Mouse (Mus musculus): ENCODE measurements around the gene Exoc7.
A peak's percentile ranks its signal among the peaks of the same experiment; 100 is the strongest.

The Exoc7 gene

DNA sequence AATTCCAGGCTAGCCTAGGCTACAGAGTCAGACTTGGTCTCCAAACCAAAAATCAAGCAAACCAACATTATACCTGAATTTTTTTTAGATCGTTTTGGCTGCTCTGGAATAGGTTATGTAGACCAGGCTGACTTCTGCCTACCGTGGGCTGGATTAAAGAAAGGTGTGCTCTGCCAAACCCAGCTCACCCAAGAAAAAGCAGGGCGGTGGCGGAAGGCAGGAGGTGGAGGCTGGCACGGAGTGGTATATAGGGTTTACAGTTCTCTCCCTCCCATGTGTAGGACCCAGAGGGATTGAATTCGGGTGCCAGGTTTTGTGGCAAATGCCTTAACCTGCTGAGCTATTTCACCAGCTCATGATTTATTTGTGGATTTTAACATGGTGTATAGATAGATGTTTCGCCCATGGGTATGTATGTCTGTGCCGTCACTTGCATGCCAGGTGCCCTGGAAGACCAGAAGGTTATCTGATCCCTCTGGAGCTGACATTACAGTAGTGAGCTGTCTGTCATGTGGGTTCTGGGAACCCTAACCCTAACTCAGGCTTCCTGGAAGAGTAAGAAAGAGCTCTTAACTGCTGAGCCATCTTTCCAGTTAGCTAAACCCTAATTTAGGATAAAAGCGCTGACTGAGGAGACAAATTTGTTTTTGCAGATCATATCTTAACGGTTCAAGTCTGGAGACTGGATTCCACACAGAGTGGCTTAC, at the start of gene Exoc7:
TSS of gene Exoc7 (minus strand) at position 215 of the 707 bp plus-strand sequence.
- DNase-seq (ENCODE audit: inconsistent age in 2 of 2, low spot score in 1 of 2), result no peak

DNA sequence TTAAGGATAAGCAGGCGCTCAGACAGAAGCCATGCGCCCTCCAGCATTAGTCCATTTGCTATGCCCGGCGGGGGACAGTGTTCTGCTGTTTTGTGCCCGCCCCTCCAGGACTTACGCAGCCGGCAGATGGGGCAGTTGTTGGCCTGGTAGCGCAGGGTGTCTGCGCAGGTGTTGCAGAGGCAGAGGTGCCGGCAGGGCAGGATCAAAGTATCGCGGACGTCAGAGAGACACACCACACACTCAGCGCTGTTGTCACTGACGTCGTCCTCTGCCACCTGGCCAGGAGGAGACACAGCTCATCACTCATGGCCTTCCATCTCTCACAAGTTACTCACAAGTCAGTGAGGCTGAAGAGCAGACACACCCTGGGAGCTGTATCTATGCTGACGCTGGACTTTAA, 47.5 kb upstream of the Exoc7 start:
- peak in 1 of 2 experiments; percentile 19 for DNase-seq (ENCODE audit: inconsistent age in 2 of 2, low spot score in 1 of 2)

DNA sequence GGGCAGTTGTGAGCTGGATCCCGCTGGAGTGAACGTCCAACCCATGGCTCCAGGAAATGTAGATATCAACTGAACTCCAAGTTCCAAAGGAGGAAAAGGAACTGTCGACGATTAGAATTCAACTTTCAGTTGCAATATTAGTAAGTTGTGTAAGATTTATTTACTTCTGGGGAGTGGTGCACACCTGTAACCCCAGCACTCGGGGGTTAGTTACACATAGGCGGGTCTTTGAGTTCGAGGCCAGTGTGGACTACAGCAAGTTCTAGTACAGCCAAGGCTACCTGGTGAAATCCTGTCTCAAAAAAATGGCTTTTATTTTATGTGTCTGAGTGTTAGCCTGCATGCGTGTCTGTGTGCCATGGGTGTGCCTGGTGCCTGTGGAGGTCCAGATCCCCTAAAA, 46.5 kb upstream of the Exoc7 start:
- DNase-seq (ENCODE audit: inconsistent age in 2 of 2, low spot score in 1 of 2), result no peak

DNA sequence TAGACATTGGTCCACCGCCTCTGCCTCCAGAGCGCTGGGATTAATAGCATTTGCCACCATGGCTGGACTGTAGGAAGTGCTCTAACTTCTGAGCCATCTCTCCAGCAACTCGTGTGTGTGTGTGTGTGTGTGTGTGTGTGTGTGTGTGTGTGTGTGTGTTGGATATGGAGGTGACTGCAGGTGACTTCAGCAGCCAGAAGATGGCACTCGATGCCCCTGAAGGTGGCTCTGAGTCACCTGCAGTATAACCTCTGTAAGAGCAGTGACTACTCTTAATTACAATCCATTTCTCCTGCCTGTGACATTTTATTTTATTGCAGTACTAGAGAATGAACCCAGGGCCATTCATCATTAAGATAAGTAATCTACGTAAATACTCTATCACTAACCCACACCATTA, 44.3 kb upstream of the Exoc7 start:
- no peak for DNase-seq (ENCODE audit: inconsistent age in 2 of 2, low spot score in 1 of 2)

DNA sequence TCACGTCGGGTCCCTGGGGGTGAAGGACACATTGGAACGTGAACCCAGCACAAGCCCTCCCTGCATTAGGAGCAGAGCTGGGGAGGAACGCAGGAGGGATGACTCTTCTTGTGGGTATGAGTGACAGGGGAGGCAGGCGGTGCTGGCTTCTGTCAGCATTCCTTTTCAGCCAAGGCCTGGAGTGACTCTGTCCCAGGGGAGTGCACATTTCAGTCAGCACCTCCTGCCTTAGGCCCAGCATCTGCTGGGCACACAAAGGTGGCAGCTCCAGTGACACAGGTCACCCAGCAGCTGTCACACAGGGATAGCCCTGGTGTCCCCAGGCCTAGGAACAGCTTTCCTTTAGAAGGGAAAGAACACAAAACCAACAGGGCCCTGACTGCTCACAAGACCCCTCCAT, 40.9 kb upstream of the Exoc7 start:
- DNase-seq (ENCODE audit: inconsistent age in 2 of 2, low spot score in 1 of 2), result peak in 1 of 2 experiments; percentile 55

DNA sequence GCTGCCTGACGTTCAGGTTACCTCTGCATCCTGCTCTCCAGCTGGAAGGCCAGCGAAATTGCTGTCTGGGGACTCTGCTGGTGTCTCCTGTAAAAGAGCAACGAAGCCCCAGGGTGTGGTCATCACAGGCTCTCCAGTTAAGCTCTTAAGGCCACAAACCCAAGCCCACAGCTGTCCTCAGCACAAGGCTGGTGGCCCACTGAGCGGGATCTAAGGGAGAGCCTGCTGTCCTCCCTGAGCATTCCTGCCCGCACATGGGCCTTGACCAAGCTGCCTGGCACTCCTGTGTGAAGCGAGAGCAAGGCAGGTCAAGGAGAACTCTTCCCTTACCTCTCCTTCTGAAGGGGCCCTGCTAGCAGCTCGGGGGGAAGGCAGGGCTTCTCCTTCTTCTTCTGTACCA, 40.0 kb upstream of the Exoc7 start:
- no peak for DNase-seq (ENCODE audit: inconsistent age in 2 of 2, low spot score in 1 of 2)

DNA sequence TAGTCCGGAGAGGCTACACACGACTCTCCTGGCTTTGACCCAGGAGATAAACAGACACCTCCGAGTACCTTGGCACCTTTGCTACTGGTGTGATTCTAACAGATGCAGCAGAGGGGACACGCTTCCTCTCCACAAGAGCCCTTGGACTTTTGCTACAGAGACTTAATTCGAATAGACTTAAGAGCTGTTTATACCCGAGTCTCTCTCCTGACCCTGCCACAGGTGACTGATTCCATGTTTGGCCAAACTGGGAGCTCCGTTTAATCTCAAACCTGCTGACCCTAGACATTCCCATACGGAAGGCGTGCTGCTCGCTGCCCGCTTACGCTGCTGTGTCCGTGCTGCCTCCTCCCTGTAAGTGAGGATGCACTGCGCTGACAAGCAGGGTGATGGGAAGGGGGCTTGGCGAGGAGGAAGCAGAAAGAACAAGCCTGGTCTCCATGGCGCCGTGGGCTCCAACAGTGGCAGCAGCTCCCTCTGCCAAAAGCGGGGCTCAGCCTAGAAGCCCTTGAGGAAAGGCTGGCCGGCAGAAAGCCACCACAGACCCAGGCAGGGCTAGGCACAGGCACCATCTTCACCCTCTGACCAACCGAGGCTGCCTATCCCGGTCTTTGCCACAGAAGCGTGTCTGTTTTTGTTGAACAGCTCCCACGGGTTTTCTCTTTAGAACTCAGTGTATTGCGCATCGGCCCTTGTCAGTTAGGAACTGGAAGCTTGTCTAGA, 35.2 kb upstream of the Exoc7 start:
- DNase-seq (ENCODE audit: inconsistent age in 2 of 2, low spot score in 1 of 2), result no peak

DNA sequence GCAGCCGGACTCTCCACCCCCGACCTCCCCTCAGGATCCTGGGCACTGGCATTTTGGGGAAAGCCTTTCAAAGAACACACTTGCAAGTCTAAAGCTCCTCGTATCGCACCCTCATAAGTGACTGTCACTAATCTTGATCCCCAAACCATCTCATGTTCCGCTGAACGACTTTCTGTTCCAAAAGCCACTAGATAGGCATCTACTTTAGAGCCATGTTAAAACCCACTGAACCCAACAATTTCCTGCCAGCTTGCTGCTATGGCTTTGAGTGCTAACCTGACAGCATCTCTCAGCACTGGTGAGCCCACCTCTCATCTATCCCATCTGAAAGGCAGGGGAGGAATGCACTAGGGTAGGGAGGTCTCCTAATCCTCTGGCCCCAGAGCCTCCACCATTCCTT, 30.5 kb upstream of the Exoc7 start:
- peak in 1 of 2 experiments; percentile 38 for DNase-seq (ENCODE audit: inconsistent age in 2 of 2, low spot score in 1 of 2)

DNA sequence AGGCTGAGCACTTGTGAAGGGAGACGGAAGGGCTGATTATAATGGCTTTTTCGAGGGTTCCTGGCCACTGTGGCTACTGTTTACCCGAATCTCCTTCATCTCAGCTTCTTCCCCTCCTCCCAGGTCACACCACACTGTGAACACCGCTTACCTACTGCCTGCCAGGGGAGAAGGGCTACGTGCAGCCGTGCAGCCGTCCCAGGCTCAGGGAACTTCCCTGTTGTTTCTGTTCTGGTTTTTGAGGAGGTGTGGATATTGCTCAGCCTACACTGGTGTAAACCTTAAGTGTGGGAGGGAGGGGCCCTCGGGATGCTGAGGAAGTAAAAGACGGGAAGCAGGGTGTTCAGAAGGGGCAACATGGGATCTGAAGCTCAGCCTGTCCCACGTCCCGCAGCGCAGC, 30.0 kb upstream of the Exoc7 start:
- no peak for DNase-seq (ENCODE audit: inconsistent age in 2 of 2, low spot score in 1 of 2)

DNA sequence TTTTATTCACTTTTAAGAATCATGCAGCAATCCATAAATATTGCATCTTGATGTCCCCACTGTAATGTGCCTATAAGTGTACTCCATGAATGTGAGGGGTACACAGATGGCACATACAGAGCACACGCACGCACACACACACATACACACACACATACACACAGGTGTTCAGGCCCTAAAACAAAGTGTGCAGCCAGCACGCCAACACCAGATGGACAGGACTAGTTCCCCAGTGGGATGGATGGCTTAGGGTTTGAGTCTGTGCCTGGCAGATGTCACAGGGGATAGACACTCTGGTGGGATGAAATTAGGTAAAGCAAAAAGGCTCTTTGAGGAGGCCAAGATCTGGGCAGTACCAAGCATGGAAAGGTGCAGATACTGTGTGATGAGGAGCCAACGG, 29.4 kb upstream of the Exoc7 start:
- no peak for DNase-seq (ENCODE audit: inconsistent age in 2 of 2, low spot score in 1 of 2)

DNA sequence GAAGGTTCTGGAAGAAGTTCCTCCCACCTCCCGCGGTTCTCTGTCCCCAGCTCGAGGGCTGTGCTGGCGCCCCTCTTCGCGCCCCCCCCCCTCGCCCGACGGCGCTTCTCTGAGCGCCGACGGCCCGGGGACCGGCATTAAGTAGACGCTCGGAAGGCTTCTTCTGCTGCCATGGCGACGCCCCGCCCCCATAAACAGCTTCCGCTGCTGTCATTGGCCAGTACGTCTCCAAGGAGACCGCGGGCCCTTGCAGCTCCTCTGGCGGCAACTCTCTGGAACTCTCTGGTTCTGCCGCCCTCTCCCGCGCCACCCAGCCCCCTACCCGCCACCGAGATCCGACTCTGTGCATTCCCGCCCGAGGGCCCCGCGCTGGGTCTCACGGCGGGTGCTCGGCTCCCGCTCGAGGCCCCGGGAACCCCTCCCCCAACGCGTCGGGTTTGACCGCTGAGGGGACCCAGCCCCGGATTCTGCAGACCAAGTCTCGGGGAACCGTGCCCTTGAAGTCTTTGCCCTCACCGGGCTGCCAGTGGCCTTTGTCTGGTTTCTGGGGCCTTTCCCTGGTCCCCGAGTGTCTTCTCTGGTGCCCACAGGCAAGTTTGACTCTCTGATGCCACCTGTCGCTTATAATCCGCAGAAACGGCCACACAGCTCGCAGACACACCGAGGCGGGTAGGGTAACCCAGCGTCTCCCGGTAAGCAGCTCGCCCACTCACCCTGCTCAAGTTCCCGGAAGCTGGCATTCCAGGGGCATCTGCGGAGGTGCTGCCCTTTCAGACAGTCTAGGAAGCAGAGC, 28.4 kb upstream of the Exoc7 start, which contains the start of gene Foxj1:
TSS of gene Foxj1 (minus strand) at position 156 of the 793 bp plus-strand sequence.
- peak; percentile 95 to 98 for DNase-seq (ENCODE audit: inconsistent age in 2 of 2, low spot score in 1 of 2)

DNA sequence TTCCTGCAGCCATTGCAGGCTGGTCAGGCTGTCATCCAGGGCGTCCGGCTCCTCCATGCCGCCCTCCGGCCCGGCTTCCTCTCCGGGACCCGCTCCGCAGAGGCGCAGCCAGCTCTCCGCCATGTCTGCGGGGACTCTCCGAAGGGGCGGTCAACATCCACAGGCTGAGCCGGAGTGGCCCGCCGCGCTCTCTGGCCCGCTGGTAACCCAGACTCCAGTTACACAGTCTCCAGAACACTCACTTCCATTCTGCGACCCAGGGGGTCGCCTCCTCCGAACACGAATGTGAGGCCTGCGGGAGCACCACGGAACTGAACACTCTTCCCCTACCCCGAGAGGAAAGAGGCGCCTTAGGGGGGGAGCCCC, 27.4 kb upstream of the Exoc7 start:
- no peak for DNase-seq (ENCODE audit: inconsistent age in 2 of 2, low spot score in 1 of 2)

DNA sequence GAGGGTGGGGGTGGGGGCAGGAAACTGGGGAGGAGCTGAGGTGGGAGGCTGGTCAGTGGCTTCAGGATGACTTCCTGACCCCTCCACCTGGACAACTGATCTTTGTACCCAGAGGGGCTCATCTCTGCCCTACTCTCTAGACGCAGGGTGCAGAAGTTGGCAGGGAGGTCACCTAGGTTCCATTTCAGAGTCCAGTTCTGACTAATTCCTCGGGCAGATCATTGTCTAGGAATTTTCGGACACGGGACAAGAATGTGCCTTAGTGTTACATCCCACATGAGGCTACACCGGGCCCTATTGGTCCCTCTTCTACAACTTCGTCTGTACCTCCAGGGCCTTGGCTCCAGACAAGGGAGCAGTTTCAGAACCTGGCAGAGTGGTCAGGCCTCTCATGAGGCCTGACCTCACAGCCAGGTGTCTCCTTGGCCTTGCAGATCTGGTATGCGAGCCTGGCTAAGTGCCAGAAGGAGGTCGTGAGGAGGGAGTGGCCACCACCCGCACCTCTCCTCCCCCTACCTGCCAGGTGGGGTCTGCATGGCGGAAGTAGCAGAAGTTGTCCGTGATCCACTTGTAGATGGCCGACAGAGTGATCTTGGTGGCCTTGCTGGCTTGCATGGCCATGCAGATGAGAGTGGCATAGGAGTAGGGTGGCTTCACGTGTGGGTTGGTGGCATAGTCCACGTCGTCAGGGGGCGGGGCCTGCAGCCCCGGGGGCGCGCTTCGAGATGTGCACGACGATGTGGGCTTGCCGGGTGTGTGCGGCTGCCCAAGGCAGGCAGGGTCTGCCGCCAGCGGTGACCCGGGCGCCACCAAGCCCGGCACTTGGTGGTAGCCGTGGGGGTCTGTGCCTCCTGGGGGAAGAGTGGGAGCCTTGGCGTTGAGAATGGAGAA, 26.7 kb upstream of the Exoc7 start:
- peak in 1 of 2 experiments; percentile 14 for DNase-seq (ENCODE audit: inconsistent age in 2 of 2, low spot score in 1 of 2)

DNA sequence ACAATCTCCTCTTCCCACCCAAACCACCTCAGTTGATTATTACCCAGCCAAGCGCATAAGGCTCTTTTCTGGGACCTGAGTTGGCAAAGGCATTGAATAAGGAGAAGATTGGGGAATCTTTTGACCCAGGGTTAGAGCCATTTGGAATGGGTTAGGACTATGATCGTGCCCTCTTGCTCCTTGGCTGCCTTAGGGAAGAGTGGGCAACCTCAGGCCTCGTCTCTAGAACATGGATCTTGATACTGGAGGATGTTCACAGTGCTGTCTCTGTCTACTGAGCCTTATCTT, 25.9 kb upstream of the Exoc7 start:
- DNase-seq (ENCODE audit: inconsistent age in 2 of 2, low spot score in 1 of 2), result no peak

DNA sequence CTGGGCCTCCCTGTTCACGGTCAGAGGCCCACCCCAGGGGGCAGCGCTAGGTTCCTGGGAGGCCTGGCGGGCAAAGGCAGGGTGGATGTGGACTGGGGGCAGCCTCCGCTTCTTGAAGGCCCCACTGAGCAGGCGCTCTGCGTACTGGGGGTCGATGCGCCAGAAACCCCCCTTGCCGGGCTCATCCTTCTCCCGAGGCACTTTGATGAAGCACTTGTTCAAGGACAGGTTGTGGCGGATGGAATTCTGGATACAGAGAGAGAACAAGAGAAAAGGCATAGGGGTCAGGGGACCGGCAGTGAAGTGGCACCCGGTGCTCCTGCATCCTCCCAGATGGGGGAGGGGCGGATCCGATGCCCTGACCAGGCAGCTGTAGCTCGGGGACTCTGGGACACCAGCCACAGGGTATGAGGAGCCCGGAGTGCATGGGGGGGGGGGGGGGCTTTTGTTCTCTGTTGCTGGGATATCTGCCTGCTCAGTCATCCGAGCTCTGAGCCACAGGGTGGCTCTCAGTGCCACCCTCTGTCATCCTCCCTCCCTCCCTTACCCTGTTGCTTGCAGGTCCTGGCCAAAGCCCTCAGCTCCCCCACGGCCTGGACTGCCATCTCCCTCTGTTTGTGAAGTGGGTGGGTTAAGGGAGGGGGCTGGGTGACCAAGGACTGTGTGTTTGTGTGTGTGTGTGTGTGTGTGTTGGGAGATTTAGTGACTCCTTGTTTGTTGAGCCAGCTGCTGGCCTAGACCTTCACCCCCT, 25.4 kb upstream of the Exoc7 start:
- DNase-seq (ENCODE audit: inconsistent age in 2 of 2, low spot score in 1 of 2), result no peak

DNA sequence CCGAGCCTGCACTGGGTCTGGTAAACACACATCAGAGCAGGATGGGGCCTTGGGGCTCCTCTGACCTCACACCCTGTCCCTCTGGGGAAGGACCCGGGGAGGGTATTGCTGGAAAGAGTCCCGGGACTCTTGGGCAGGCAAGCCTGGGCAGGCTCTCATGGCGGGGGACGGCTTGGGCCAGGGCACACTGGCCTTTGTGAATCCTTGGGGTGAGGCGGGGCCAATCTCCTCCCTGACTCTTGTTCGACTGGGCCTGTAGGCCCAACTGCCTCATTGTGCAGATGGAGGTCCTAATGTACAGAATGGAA, 23.1 kb upstream of the Exoc7 start:
- no peak for DNase-seq (ENCODE audit: inconsistent age in 2 of 2, low spot score in 1 of 2)

DNA sequence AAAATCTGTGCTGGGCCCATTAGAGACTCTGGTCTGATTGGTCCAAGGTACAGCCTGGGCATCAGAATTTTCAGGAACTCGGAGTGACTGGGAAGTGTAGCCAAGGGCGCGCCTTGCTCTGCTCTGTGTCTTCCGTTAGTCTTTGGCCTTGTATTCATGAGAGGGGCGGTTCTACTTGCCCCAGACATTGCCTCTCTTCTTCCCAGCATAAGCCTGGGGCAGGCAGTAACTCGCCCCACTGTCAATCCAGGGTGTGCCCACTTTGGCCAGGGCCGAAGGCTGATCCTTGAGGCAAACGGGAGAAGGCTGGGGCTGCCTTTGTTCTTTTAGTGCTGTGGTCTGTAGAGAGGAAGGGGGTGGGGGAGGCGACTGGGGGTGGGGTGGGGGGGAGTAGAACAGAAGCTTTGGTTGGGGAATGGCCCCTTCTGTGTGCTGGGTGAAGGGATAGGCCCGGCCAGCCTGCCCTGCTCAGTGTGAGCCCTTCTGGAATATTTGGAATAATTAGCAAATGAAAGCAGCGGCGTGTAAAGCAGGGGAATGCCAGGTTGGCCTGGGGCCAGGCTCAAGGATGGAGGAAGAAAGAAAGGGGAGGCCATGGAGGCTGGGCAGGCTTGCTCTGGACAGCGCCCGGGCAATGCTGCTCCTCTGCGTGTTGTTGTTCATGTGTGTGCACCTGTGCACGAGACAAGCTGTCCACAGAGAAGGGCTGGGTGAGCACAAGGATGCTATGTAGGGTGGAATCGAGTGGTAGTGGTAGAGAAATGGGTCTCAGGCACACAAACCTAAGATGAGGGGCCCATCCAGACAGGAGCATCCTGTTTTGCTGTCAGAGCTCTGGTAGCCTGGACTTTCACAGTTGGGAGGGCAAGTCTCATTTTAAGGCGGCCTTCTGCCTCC, 22.5 kb upstream of the Exoc7 start:
- DNase-seq (ENCODE audit: inconsistent age in 2 of 2, low spot score in 1 of 2), result no peak

DNA sequence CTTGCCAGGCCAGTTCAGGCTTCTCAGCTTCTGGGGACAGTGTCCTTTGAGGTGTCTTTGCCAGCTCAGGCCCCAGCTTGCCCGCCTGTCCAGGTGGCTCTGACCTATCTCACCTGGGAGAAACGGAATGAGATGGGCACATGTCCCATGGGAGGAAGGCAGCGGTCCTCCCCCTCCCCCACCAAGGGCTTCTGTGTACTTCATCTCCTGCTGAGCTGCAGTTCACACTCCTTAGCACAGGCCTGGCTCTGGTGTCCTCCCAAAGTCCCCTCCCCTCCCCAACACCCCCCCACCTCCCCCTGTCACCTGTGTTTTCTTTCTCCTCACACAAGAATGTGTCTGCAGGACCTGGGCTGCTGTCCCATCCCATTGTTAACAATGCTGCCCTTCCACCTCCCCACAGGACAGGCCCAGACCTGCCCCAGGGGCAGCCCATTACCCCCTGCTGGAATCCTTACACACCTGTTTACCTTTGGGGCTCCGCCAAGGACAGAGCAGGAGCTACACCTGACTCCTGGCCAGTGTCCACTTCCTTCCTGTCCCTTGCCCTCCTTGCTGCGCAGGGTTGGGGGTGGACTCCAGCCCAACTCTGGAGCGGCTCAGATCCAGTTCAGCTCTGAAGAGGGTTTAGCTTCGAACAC, 20.1 kb upstream of the Exoc7 start:
- DNase-seq (ENCODE audit: inconsistent age in 2 of 2, low spot score in 1 of 2), result no peak

All from adrenal gland, adult (tissue).